10 mouse cellular contexts compared by ENCODE assay signal in genomic region chr15:98973015-98973614, GRCm38 (mm10). TPM values are rescaled to one million over a fixed set of nuclear protein-coding genes. Genes with fewer than 3 reads are reported as not detected.
DNase-seq lines count a peak whose midpoint lies in the region; ATAC-seq lines count a peak whose summit lies in the region.
"Had no signal": no experiment of that assay in that cellular context is flagged by ENCODE, and none has a peak within 500 bp of the region (broad histone marks: within the 10 kb centered on the region; RNA-seq: fewer than 3 reads in every experiment).

No protein-coding gene starts in this region.

- H3K9me3 ChIP-seq in limb, embryonic 15.5 days: no peaks in the 10 kb centered on the region
- no peaks in the 10 kb centered on the region for H3K9me3 ChIP-seq in limb, embryonic 10.5 days (replicated peaks)
- H3K9me3 ChIP-seq: liver, embryonic 13.5 days had no signal

- 68% methylated on average over 9 of the region's 9 CpGs for WGBS in limb, embryonic 15.5 days
- WGBS in limb, embryonic 10.5 days: 91% methylated on average over 9 of the region's 9 CpGs

- no peak overlapping the region for H3K4me3 ChIP-seq in limb, embryonic 15.5 days
- no peak overlapping the region for H3K4me3 ChIP-seq in limb, embryonic 10.5 days
- H3K4me3 ChIP-seq: liver, embryonic 13.5 days had no signal

- no peak for DNase-seq in limb, embryonic 10.5 days (ENCODE audit: low spot score)
- peak; percentile 52 for DNase-seq in kidney, postnatal 14 days
- peak; percentile 43 for DNase-seq in splenic B cell, adult 2 months (ENCODE audit: low read depth, low spot score)
- DNase-seq in ovary, postnatal 10 days (ENCODE audit: low spot score): no peak
- DNase-seq in lung, postnatal 4 days: no peak
- DNase-seq in gastrocnemius, postnatal 14 days: no peak
- DNase-seq: heart, adult 11 months; liver, embryonic 13.5 days had no signal

- no peak overlapping the region for H3K4me2 ChIP-seq in limb, embryonic 15.5 days
- H3K4me2 ChIP-seq: liver, embryonic 13.5 days had no signal

- no peak for ATAC-seq in limb, embryonic 15.5 days (ENCODE audit: insufficient number of reproducible peaks, low FRiP score, low TSS enrichment, low read depth)
- peak; percentile 20; the same call in 1 of the 2 replicates for ATAC-seq in granulocyte monocyte progenitor cell, adult 5-6 weeks (replicated peaks; ENCODE audit: poor library complexity, severe bottlenecking)

- H3K27ac ChIP-seq in limb, embryonic 15.5 days: peak overlapping the region; percentile 38; the same call in 1 of the 2 replicates
- no peak overlapping the region for H3K27ac ChIP-seq in limb, embryonic 10.5 days
- H3K27ac ChIP-seq: liver, embryonic 13.5 days had no signal

- no peaks in the 10 kb centered on the region for H3K27me3 ChIP-seq in limb, embryonic 15.5 days
- no peaks in the 10 kb centered on the region for H3K27me3 ChIP-seq in limb, embryonic 10.5 days (ENCODE audit: low read depth, poor library complexity, severe bottlenecking)
- no peaks in the 10 kb centered on the region for H3K27me3 ChIP-seq in splenic B cell, adult 2 months (ENCODE audit: control insufficient read depth, insufficient read depth, low read length, poor library complexity, severe bottlenecking)

- peaks cover 29% of the 10 kb centered on the region for H3K4me1 ChIP-seq in limb, embryonic 15.5 days
- peaks cover 40% of the 10 kb centered on the region for H3K4me1 ChIP-seq in limb, embryonic 10.5 days

- H3K9ac ChIP-seq in limb, embryonic 15.5 days: no peak overlapping the region
- H3K9ac ChIP-seq: liver, embryonic 13.5 days had no signal

- intact Hi-C loops in gastrocnemius, postnatal 14 days (cut with DNase I; ENCODE audit: low total_unique reads): no loop called here

- H3K36me3 ChIP-seq in limb, embryonic 15.5 days: no peaks in the 10 kb centered on the region
- H3K36me3 ChIP-seq in limb, embryonic 10.5 days: no peaks in the 10 kb centered on the region
- H3K36me3 ChIP-seq in splenic B cell, adult 2 months (ENCODE audit: control insufficient read depth, insufficient read depth, low read length, poor library complexity, severe bottlenecking): no peaks in the 10 kb centered on the region
- H3K36me3 ChIP-seq: liver, embryonic 13.5 days had no signal

RNA-seq across cellular contexts. Expression of gene Tuba1a, which starts 19.6 kb away (rescaled TPM):
- 1,206 and 1,410 TPM in 2 replicates for polyA plus RNA-seq in limb, embryonic 15.5 days (2015; fragmentation: Nextera tagmentation; extraction: Ambion mirVana)
- 1,294 and 1,475 TPM in 2 replicates for polyA plus RNA-seq in limb, embryonic 10.5 days (2016; fragmentation: Nextera tagmentation; extraction: Ambion mirVana)
- 21.3 and 34.8 TPM in 2 replicates for total RNA-seq in granulocyte monocyte progenitor cell, adult 5-6 weeks (2014; fragmentation: Nextera tagmentation)
- total RNA-seq in granulocyte monocyte progenitor cell, adult 5-6 weeks (2017): 19.6 and 24.6 TPM in 2 replicates
- total RNA-seq in gastrocnemius, postnatal 14 days (2021): 100 to 1,000 TPM in 1 of 2 experiments, 10 to 100 TPM in 1; 58.7 to 109 TPM

RNA-seq across cellular contexts. Expression of gene Gm49450, which starts 19.8 kb away (rescaled TPM):
- polyA plus RNA-seq in limb, embryonic 15.5 days (2015; fragmentation: Nextera tagmentation; extraction: Ambion mirVana): not detected in 2 replicates
- polyA plus RNA-seq in limb, embryonic 10.5 days (2016; fragmentation: Nextera tagmentation; extraction: Ambion mirVana): not detected in 2 replicates
- total RNA-seq in granulocyte monocyte progenitor cell, adult 5-6 weeks (2014; fragmentation: Nextera tagmentation): not detected in 2 replicates
- total RNA-seq in granulocyte monocyte progenitor cell, adult 5-6 weeks (2017): not detected in 2 replicates
- total RNA-seq in gastrocnemius, postnatal 14 days (2021): not detected
- polyA plus RNA-seq: liver, embryonic 13.5 days had no signal

RNA-seq across cellular contexts. Expression of gene Tuba1b, which starts 38.8 kb away (rescaled TPM):
- 1,374 and 1,490 TPM in 2 replicates for polyA plus RNA-seq in limb, embryonic 15.5 days (2015; fragmentation: Nextera tagmentation; extraction: Ambion mirVana)
- polyA plus RNA-seq in limb, embryonic 10.5 days (2016; fragmentation: Nextera tagmentation; extraction: Ambion mirVana): 2,301 and 2,452 TPM in 2 replicates
- total RNA-seq in granulocyte monocyte progenitor cell, adult 5-6 weeks (2014; fragmentation: Nextera tagmentation): 2,030 and 2,397 TPM in 2 replicates
- 964 and 1,039 TPM in 2 replicates for total RNA-seq in granulocyte monocyte progenitor cell, adult 5-6 weeks (2017)
- 10 to 100 TPM; 64.0 to 93.6 TPM for total RNA-seq in gastrocnemius, postnatal 14 days (2021)

RNA-seq across cellular contexts. Expression of gene Lmbr1l, which starts 55.1 kb away (rescaled TPM):
- 19.7 and 21.8 TPM in 2 replicates for polyA plus RNA-seq in limb, embryonic 15.5 days (2015; fragmentation: Nextera tagmentation; extraction: Ambion mirVana)
- 23.9 and 28.3 TPM in 2 replicates for polyA plus RNA-seq in limb, embryonic 10.5 days (2016; fragmentation: Nextera tagmentation; extraction: Ambion mirVana)
- total RNA-seq in granulocyte monocyte progenitor cell, adult 5-6 weeks (2014; fragmentation: Nextera tagmentation): 3.5 and 8.5 TPM in 2 replicates
- 7.7 and 11.9 TPM in 2 replicates for total RNA-seq in granulocyte monocyte progenitor cell, adult 5-6 weeks (2017)
- total RNA-seq in gastrocnemius, postnatal 14 days (2021): 10 to 100 TPM in 1 of 2 experiments, 1 to 10 TPM in 1; 4.4 to 11.3 TPM

RNA-seq across cellular contexts. Expression of gene Tuba1c, which starts 56.6 kb away (rescaled TPM):
- 138 and 145 TPM in 2 replicates for polyA plus RNA-seq in limb, embryonic 15.5 days (2015; fragmentation: Nextera tagmentation; extraction: Ambion mirVana)
- polyA plus RNA-seq in limb, embryonic 10.5 days (2016; fragmentation: Nextera tagmentation; extraction: Ambion mirVana): 133 and 138 TPM in 2 replicates
- 117 and 131 TPM in 2 replicates for total RNA-seq in granulocyte monocyte progenitor cell, adult 5-6 weeks (2014; fragmentation: Nextera tagmentation)
- total RNA-seq in granulocyte monocyte progenitor cell, adult 5-6 weeks (2017): 109 and 120 TPM in 2 replicates
- 10 to 100 TPM; 14.3 to 21.0 TPM for total RNA-seq in gastrocnemius, postnatal 14 days (2021)

Comparison
In these comparisons a context has a peak if more than half of its experiments do, and no peak if none do; other contexts are left out.
1. DNase-seq: peak in kidney, postnatal 14 days (single experiment) and splenic B cell, adult 2 months (single experiment); none in limb, embryonic 10.5 days (single experiment), ovary, postnatal 10 days (single experiment), lung, postnatal 4 days (0 of 2) and gastrocnemius, postnatal 14 days (single experiment).
2. RNA of gene Tuba1b, which starts 38.8 kb away (total RNA-seq): 964 to 2,397 TPM in granulocyte monocyte progenitor cell, adult 5-6 weeks; 64.0 to 93.6 TPM in gastrocnemius, postnatal 14 days; every median in the first group is over 10 times any median in the second.